Mouse (Mus musculus) forebrain, embryonic 14.5 days (tissue): Measurements from ENCODE around the gene Amph. TPM values are rescaled to one million over a fixed set of nuclear protein-coding genes. Genes with fewer than 3 reads are reported as not detected.
"Not testable (repeated sequence)": the region's sequence is repeated elsewhere in the genome, so short reads cannot be mapped to it uniquely, and the experiment has no call there.

Experiments used
- ATAC-seq: fragments of 200-750 bp; cut with Nextera tagmentation; 2 replicates; pipeline ENCODE4 v1.8.0; 2017; ENCODE audit warnings: mild to moderate bottlenecking, moderate library complexity
- DNase-seq: peaks from one replicate; pipeline ENCODE4 v3.0.0-alpha.2; 2015; ENCODE audit warnings: low spot score
- H3K27ac ChIP-seq: fragments of 300-500 bp; sonication (generic); 2 replicates; pipeline ENCODE4 v1.5.1; 2014; ENCODE audit warnings: low read depth, mild to moderate bottlenecking, control low read depth, low read length, moderate library complexity
- H3K27me3 ChIP-seq: fragments of 300-500 bp; sonication (generic); replicated peaks from 2 replicates; pipeline ENCODE4 v1.6.1; 2014; ENCODE audit warnings: low read length, control low read depth, mixed read lengths; ENCODE audit not compliant: control insufficient read depth, insufficient read depth
- H3K36me3 ChIP-seq: fragments of 300-500 bp; sonication (generic); 2 replicates; pipeline ENCODE4 v1.6.1; 2014; ENCODE audit warnings: low read length, control low read depth; ENCODE audit not compliant: control insufficient read depth, insufficient read depth
- H3K4me1 ChIP-seq: fragments of 300-500 bp; sonication (generic); 2 replicates; pipeline ENCODE4 v1.6.1; 2014; ENCODE audit warnings: antibody characterized with exemption, low read length, control low read depth; ENCODE audit not compliant: control insufficient read depth, insufficient read depth
- H3K4me2 ChIP-seq: fragments of 300-500 bp; sonication (generic); 2 replicates; pipeline ENCODE4 v1.6.1; 2014; ENCODE audit warnings: mild to moderate bottlenecking, control low read depth, low read length
- H3K4me3 ChIP-seq: fragments of 300-500 bp; sonication (generic); 2 replicates; pipeline ENCODE4 v1.5.1; 2014; ENCODE audit warnings: low read depth, low read length, control low read depth
- H3K9ac ChIP-seq: fragments of 300-500 bp; sonication (generic); 2 replicates; pipeline ENCODE4 v1.6.1; 2014; ENCODE audit warnings: mild to moderate bottlenecking, low read length, control low read depth, moderate library complexity
- H3K9me3 ChIP-seq: fragments of 300-500 bp; sonication (generic); replicated peaks from 2 replicates; pipeline ENCODE4 v1.6.1; 2016; ENCODE audit warnings: low read length, control low read depth, mixed read lengths; ENCODE audit not compliant: control insufficient read depth
- WGBS: fragments of 180-500 bp; shearing (Covaris S2); extraction: QIAGEN DNeasy Blood & Tissue Kit; methylation state at CpG from one replicate; pipeline ENCODE4 v1.1.7; 2014; 5-methylcytosine and 5-hydroxymethylcytosine counted together
- polyA plus RNA-seq: library from polyadenylated mRNA; unstranded; fragments of >200 nt; fragmentation: Nextera tagmentation; extraction: Ambion mirVana; gene quantifications from 2 replicates; pipeline ENCODE4 v1.2.1, GENCODE M21; 2014

Amph gene
- 35.1 and 39.9 TPM in 2 replicates for polyA plus RNA-seq

- peak within 1 kb of the TSS; percentile 90 for H3K4me2 ChIP-seq
- peak within 1 kb of the TSS; percentile 80 for H3K4me3 ChIP-seq
- peak within 1 kb of the TSS; percentile 80 for H3K27ac ChIP-seq
- H3K36me3 ChIP-seq: no peaks in the 10 kb centered on the region
- H3K27me3 ChIP-seq: no peaks in the 10 kb centered on the region
- ATAC-seq (peak; percentile 99), DNase-seq (peak; percentile 91)
- H3K4me1 ChIP-seq: no peaks in the 10 kb centered on the region
- peak within 1 kb of the TSS; percentile 87 for H3K9ac ChIP-seq
- under 1% methylated on average over 70 of the region's 70 CpGs for WGBS
- no peaks in the 10 kb centered on the region for H3K9me3 ChIP-seq
Observed at GRCm38 (mm10) chr13:18948171-18949028, at the start of gene Amph. Gene Amph, plus strand, starts transcription at chr13:18948205.

GRCm38 (mm10) chr13:18903623-18904022 lies 44.4 kb upstream of the Amph start:
- ATAC-seq: no peak
- Histone ChIP-seq H3K9me3 (no peaks in the 10 kb centered on the region), H3K4me3 (no peak overlapping the region), H3K4me2 (no peak overlapping the region), H3K4me1 (0 out of 2 replicates have a peak, but pooled peaks cover 3% of the 10 kb centered on the region), H3K36me3 (no peaks in the 10 kb centered on the region), H3K27ac (no peak overlapping the region), H3K9ac (no peak overlapping the region), H3K27me3 (no peaks in the 10 kb centered on the region)
- WGBS: 84% methylated on average over 6 of the region's 6 CpGs
- DNase-seq: no peak

GRCm38 (mm10) chr13:18914774-18915173 lies 33.2 kb upstream of the Amph start:
- Histone ChIP-seq H3K27me3 (no peaks in the 10 kb centered on the region), H3K36me3 (no peaks in the 10 kb centered on the region), H3K9ac (no peak overlapping the region), H3K4me3 (no peak overlapping the region), H3K27ac (no peak overlapping the region), H3K9me3 (no peaks in the 10 kb centered on the region), H3K4me1 (no peaks in the 10 kb centered on the region), H3K4me2 (no peak overlapping the region)
- ATAC-seq (no peak), DNase-seq (no peak)
- 91% methylated on average over 4 of the region's 4 CpGs for WGBS

GRCm38 (mm10) chr13:18933191-18933590 lies 14.8 kb upstream of the Amph start:
- H3K9ac ChIP-seq, H3K27ac ChIP-seq, H3K4me3 ChIP-seq, H3K9me3 ChIP-seq, H3K4me2 ChIP-seq, H3K36me3 ChIP-seq, H3K27me3 ChIP-seq, DNase-seq, ATAC-seq, H3K4me1 ChIP-seq: not testable (repeated sequence)
- WGBS: 79% methylated on average over 1 of the region's 2 CpGs

- H3K4me2 ChIP-seq: peak overlapping the region; percentile 90
- no peak overlapping the region for H3K27ac ChIP-seq
- WGBS: 16% methylated on average over 5 of the region's 5 CpGs
- H3K4me3 ChIP-seq: peak overlapping the region; percentile 80
- H3K4me1 ChIP-seq: no peaks in the 10 kb centered on the region
- no peaks in the 10 kb centered on the region for H3K9me3 ChIP-seq
- no peaks in the 10 kb centered on the region for H3K36me3 ChIP-seq
- DNase-seq (no peak), ATAC-seq (no peak)
- H3K27me3 ChIP-seq: no peaks in the 10 kb centered on the region
- H3K9ac ChIP-seq: peak overlapping the region; percentile 87
Observed at GRCm38 (mm10) chr13:18947686-18948085, 319 bp upstream of the Amph start.

GRCm38 (mm10) chr13:18949029-18949350 lies 985 bp downstream of the Amph start:
- H3K36me3 ChIP-seq: no peaks in the 10 kb centered on the region
- peak overlapping the region; percentile 90 for H3K4me2 ChIP-seq
- H3K27me3 ChIP-seq: no peaks in the 10 kb centered on the region
- peak overlapping the region; percentile 80 for H3K4me3 ChIP-seq
- ATAC-seq: no peak
- no peak overlapping the region for H3K27ac ChIP-seq
- peak; percentile 35 for DNase-seq
- no peaks in the 10 kb centered on the region for H3K4me1 ChIP-seq
- WGBS: 8% methylated on average over 5 of the region's 5 CpGs
- H3K9me3 ChIP-seq: no peaks in the 10 kb centered on the region
- peak overlapping the region; percentile 87 for H3K9ac ChIP-seq

- ATAC-seq: no peak
- Histone ChIP-seq H3K27me3 (no peaks in the 10 kb centered on the region), H3K27ac (no peak overlapping the region), H3K4me3 (peak overlapping the region; percentile 80; the same call in 1 of the 2 replicates), H3K36me3 (no peaks in the 10 kb centered on the region), H3K9me3 (no peaks in the 10 kb centered on the region), H3K4me1 (no peaks in the 10 kb centered on the region), H3K9ac (peak overlapping the region; percentile 21; the same call in 1 of the 2 replicates), H3K4me2 (peak overlapping the region; percentile 90)
- WGBS: 70% methylated on average over 11 of the region's 11 CpGs
- DNase-seq: no peak
Observed at GRCm38 (mm10) chr13:18949626-18950200, 1.7 kb downstream of the Amph start.

GRCm38 (mm10) chr13:18953575-18953974 lies 5.6 kb downstream of the Amph start:
- ATAC-seq (0 out of 2 replicates have a peak, but pooled peaks have one; percentile 11), DNase-seq (peak; percentile 19)
- Histone ChIP-seq H3K9me3 (no peaks in the 10 kb centered on the region), H3K4me2 (no peak overlapping the region), H3K36me3 (no peaks in the 10 kb centered on the region), H3K4me1 (no peaks in the 10 kb centered on the region), H3K27me3 (no peaks in the 10 kb centered on the region), H3K4me3 (no peak overlapping the region), H3K9ac (no peak overlapping the region), H3K27ac (no peak overlapping the region)
- WGBS: 79% methylated on average over 4 of the region's 4 CpGs
